Mouse (Mus musculus): Measurements from ENCODE around the gene Foxn4.

Foxn4 gene

GRCm38 (mm10) chr5:114279382-114280143 is 6.0 kb upstream of the Foxn4 start:
- peak; percentile 90 for DNase-seq

DNA sequence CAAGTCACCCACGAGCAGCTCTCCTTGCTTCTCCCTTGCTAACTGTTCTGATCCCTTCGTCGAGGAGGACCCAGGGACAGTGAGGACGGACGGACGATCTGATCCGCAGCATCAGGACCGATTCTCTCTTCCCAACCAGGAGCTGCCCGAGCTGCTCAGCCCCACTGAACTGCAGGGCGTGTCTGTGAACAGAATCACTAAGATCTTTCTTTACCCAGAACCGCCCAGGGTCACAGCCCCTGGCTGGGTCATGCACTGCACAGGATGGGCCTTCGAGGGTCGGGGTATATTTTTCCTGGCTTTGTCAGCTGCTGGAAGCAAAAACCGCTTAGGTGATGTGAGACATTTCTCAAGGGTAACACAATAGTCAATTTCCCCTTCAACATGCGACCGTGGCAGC is 2.4 kb upstream of the Foxn4 start:
- no peak for DNase-seq

DNA sequence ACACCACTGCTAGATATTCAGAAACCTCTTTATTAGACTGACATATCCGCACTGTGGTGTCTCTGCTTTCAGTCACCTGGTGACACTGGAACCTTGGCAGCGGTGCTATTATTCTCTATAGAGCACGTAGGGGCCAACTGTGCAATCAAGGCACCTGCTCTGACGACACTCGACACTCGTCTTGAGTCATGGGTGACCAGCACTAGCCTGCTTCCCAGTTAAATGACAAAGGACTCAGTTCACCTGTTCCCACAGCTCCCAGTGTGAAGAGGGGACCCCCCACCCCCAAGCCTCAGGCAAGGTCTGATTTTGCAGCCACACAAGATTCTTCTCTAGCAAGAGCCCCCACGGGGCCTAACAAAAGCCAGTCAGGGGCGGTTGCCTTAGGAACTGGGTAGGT is 1.7 kb upstream of the Foxn4 start:
- DNase-seq: no peak

DNA sequence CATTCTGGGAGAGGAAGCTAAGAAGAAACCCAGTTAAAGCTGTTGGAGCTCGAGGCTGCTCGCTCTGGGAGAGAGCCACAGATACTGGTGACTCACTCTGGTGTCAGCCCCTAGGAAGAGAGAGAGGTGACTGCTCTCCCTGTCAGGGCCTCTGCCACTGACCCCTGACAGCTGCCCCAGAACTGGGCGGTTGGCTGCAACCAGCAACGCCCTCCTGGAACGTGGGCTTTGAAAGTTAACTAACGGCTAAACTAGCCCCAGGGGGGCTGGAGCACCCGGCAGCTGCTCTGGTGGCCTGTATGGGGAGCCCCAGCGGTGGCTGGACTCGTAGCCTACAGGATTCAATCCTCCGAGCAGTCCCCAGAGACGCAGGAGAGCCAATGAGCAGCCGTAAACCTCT is 3.6 kb downstream of the Foxn4 start:
- DNase-seq: peak; percentile 75

- no peak for DNase-seq
These were observed 4.1 kb downstream of the Foxn4 start for GRCm38 (mm10) chr5:114269499-114269898.

- DNase-seq: no peak
These were observed 5.0 kb downstream of the Foxn4 start for GRCm38 (mm10) chr5:114268646-114269045.

DNA sequence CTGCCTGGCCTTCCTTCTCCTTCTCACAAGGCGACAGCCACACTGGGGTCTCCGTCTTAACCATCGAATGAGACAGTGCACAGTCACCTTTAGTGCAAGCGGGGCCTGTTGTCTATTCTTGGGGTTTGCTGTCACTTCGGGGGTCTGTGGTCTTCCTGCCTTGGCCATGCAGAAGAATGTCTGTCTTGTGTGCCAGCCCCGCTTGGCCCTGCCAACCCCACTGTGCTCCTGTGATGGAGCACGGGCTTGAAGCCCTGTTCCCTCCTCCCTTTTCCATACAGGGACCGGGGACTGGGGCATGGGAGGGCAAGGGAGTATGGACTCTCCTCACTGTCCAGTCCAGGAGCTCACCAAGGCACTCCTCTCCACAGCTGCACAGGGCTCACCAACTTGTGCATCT is 8.8 kb downstream of the Foxn4 start:
- DNase-seq: no peak

- DNase-seq: peak; percentile 93
These were observed 9.6 kb downstream of the Foxn4 start for GRCm38 (mm10) chr5:114264030-114264459.

GRCm38 (mm10) chr5:114261494-114261893 is 12.1 kb downstream of the Foxn4 start:
- DNase-seq: no peak

DNA sequence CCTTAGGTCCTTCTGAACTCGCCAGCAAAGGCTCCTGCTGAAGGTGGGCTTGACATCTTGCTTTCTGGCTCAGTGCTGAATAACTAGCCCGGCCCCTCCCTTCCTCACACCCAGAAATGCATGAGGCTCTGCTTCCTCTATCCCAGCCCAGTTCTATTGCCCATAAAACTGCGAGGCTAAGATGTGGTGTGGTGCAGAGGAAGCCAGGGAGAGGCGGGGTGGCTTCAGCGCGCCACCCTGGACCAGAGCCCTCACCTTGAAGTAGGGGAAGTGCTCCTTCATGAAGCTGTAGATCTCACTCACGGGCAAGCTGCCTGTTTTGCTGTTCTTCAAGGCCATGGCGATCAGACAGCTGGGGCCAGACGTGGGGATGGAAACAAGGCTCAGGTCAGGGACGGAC is 14.1 kb downstream of the Foxn4 start:
- no peak for DNase-seq

- DNase-seq: peak; percentile 90
These were observed 25.4 kb downstream of the Foxn4 start for GRCm38 (mm10) chr5:114248174-114248589.

- no peak for DNase-seq
These were observed 27.1 kb downstream of the Foxn4 start for GRCm38 (mm10) chr5:114246465-114246864.

DNA sequence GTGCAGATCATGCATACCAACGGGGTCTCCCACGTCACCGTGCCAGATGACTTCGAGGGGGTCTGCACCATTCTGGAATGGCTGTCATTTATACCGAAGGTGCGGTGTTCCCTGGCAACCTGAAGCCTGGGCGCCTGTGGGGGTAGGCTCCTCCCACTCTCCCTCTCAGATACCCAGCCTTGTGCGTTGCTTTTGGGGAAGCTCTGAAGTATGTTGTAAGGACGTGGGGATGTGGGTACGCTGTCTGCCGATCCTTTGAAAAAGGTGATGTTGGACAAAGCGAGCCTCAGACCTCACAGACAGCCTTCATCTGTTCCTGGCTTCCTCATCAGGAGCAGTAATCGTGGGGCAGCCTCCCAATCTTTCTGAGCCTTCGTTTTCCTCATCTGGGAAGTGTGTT is 33.9 kb downstream of the Foxn4 start:
- no peak for DNase-seq

GRCm38 (mm10) chr5:114238924-114239323 is 34.7 kb downstream of the Foxn4 start:
- no peak for DNase-seq

- no peak for DNase-seq
These were observed 44.7 kb downstream of the Foxn4 start for GRCm38 (mm10) chr5:114228901-114229300.

DNA sequence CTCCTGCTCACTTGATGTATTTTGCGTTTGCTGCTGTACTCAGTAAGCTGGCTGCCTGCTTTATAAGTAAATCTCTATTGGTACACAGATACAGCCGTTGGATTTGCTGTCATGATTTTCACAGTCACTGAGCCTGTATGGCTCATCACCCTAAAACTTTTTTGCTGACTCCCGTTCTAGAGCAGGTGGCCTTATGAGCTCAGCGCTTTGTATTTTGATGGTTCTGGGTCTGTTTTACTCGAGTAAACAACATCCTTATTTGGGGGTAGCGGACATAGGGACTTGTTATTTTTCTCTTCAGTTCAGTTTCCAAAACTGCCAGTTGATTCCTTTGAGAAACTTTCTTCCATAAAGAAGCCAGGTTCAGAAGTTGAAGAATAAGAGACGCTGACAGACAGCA is 47.6 kb downstream of the Foxn4 start:
- no peak for DNase-seq

DNA sequence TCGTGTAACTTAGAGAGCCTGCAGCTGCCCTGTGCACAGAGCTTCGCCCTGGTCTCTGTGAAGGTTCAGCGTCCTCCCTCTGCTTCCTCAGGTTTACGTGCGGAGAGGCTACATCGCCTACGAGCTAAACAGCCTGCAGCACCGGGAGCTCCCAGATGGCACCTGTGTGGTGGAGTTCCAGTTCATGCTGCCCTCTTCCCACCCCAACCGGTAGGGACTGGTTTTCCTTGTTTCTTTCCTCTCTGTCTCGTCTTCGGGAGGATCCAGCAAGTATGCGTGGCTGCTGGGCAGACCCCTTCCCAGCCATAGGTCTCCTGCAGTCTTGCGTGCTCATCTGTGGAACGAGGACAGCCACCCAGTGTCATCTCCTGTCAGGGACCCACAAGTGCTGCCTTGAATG is 54.8 kb downstream of the Foxn4 start:
- no peak for DNase-seq

DNA sequence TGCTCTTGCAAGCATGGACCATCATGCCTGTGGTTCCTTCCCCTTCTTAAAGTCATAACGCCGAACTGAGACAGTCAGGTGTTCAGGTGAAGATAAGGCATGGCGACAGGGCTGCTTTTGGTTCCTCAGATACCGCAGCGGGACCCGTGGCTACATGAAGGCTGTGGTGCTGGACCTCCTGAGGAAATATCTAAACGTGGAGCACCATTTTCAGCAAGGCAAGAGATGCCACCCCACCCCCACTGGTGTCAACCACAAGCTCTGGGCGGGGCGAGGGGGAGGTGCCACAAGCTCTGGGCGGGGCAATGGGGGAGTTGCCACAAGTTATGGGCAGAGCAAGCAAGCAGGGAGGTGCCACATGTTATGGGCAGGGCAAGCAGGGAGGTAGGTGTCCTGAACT is 60.4 kb downstream of the Foxn4 start:
- DNase-seq: no peak

DNA sequence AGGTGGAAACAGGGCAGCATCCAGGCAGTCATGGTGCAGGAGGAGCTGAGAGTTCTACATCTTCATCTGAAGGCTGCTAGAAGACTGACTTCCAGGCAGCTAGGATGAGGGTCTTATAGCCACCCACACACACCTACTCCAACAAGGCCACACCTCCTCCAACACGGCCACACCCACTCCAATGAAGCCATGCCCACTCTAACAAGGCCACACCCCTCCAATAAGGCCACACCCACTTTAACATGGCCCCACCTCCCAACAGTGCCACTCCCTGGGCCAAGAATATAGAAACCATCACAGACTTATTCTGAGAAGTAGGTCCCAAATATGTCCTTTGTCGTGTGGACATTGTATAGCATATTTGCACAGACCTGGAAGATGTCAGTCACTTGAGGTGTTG is 67.4 kb downstream of the Foxn4 start:
- no peak for DNase-seq
